Mouse (Mus musculus) liver, embryonic 11.5 days (tissue): ENCODE results near the gene Flnb. TPM values are rescaled to one million over a fixed set of nuclear protein-coding genes. Genes with fewer than 3 reads are reported as not detected.
A peak's percentile ranks its signal among the peaks of the same experiment; 100 is the strongest.

Source experiments
- ATAC-seq: fragments of 200-750 bp; cut with Nextera tagmentation; replicated peaks from 2 replicates; pipeline ENCODE4 v1.8.0; 2017; ENCODE audit warnings: moderate number of reproducible peaks, mild to moderate bottlenecking, moderate TSS enrichment, moderate library complexity; ENCODE audit not compliant: low FRiP score
- DNase-seq: peaks from one replicate; pipeline ENCODE4 v3.0.0-alpha.2; 2017; ENCODE audit warnings: low spot score
- H3K27ac ChIP-seq: fragments of 300-500 bp; sonication (generic); 2 replicates; pipeline ENCODE4 v1.5.1; 2014; ENCODE audit warnings: mild to moderate bottlenecking, low read depth, low read length, control low read depth
- H3K27me3 ChIP-seq: fragments of 300-500 bp; sonication (generic); replicated peaks from 2 replicates; pipeline ENCODE4 v1.6.1; 2014; ENCODE audit warnings: low read length, mixed read lengths; ENCODE audit not compliant: control insufficient read depth, insufficient read depth
- H3K36me3 ChIP-seq: fragments of 300-500 bp; sonication (generic); 2 replicates; pipeline ENCODE4 v1.6.1; 2014; ENCODE audit warnings: mild to moderate bottlenecking, low read length, moderate library complexity, mixed read lengths; ENCODE audit not compliant: control insufficient read depth, insufficient read depth
- H3K4me1 ChIP-seq: fragments of 300-500 bp; sonication (generic); replicated peaks from 2 replicates; pipeline ENCODE4 v1.6.1; 2014; ENCODE audit warnings: low read length, mixed read lengths; ENCODE audit not compliant: control insufficient read depth, insufficient read depth
- H3K4me2 ChIP-seq: fragments of 300-500 bp; sonication (generic); 2 replicates; pipeline ENCODE4 v1.6.1; 2014; ENCODE audit warnings: mild to moderate bottlenecking, control low read depth, moderate library complexity
- H3K4me3 ChIP-seq: fragments of 300-500 bp; sonication (generic); 2 replicates; pipeline ENCODE4 v1.5.1; 2014; ENCODE audit warnings: low read depth, low read length, control low read depth
- H3K9ac ChIP-seq: fragments of 300-500 bp; sonication (generic); 2 replicates; pipeline ENCODE4 v1.6.1; 2014; ENCODE audit warnings: low read depth, low read length, control low read depth
- H3K9me3 ChIP-seq: fragments of 300-500 bp; sonication (generic); 2 replicates; pipeline ENCODE4 v1.6.1; 2016; ENCODE audit warnings: low read length, inconsistent platforms, mixed read lengths; ENCODE audit not compliant: control insufficient read depth
- WGBS: fragments of 180-500 bp; shearing (Covaris S2); extraction: QIAGEN DNeasy Blood & Tissue Kit; methylation state at CpG from one replicate; pipeline ENCODE4 v1.1.7; 2014; 5-methylcytosine and 5-hydroxymethylcytosine counted together
- polyA plus RNA-seq: library from polyadenylated mRNA; unstranded; fragments of >200 nt; fragmentation: Nextera tagmentation; extraction: Ambion mirVana; gene quantifications from 2 replicates; pipeline ENCODE4 v1.2.1, GENCODE M21; 2014

Gene Flnb
- polyA plus RNA-seq, 1 experiment from 2014 or later, result 14.2 TPM

DNA sequence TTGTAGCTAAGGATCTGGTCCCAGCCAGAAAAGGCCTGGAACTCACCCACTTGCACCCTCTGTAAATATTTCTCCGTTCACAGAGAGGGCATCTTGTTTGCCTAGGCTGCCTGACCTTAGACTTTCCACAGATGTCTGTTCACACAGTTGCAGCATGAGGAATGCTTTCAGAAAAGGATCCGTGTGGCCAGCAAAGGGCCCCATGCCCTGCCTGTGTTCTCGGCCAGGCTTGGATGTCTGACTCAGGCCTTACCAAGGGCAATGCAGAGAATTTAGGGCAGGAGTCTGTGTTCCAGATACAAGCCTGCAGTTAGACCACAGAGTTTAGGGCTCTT, 126.0 kb downstream of the Flnb start:
- no peak overlapping the region for H3K4me3 ChIP-seq
- H3K4me2 ChIP-seq, result no peak overlapping the region
- no peaks in the 10 kb centered on the region for H3K9me3 ChIP-seq
- no peaks in the 10 kb centered on the region for H3K27me3 ChIP-seq
- H3K4me1 ChIP-seq, result peaks cover 5% of the 10 kb centered on the region; the same call in 1 of the 2 replicates
- H3K36me3 ChIP-seq, result no peaks in the 10 kb centered on the region; the same call in 1 of the 2 replicates
- DNase-seq, result no peak
- WGBS, result 72% methylated on average over 3 of the region's 3 CpGs
- ATAC-seq, result no peak
- H3K9ac ChIP-seq, result no peak overlapping the region
- no peak overlapping the region for H3K27ac ChIP-seq

DNA sequence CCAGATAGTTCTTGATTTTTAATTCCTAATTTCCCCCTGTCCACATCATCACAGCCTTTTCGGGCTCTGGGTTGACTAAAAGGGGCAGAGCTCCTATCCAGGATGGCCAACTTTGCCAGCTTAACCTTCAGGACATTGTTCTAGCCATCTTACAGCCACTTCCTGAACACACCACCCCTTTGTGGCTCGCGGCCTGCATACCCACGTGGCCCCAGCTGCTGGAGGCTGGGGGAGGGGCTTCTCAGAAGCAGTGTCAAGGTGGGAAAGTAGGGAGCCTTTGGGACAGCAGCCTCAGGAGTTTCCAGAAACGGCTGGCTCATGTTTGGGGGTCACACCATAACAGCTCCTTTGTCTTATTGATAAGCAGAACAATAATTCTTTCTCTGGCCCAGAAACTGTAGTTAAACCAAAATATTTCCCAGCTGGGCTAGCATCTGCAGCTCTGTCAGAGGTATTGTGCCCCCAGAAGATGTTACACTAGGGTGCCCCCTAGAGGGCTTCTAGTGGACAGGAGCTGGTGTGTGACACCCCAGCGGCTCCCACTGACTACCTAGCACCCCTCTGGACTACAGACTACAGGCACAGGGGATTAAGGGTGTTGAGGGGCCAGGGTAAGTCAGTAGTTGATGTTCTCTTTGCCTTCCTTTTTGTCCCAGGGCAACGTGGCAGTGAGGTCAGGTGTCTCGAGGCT, 126.7 kb downstream of the Flnb start:
- no peak overlapping the region for H3K9ac ChIP-seq
- H3K4me2 ChIP-seq, result no peak overlapping the region
- no peaks in the 10 kb centered on the region for H3K9me3 ChIP-seq
- DNase-seq, result no peak
- H3K4me3 ChIP-seq, result no peak overlapping the region
- peaks cover 5% of the 10 kb centered on the region; the same call in 1 of the 2 replicates for H3K4me1 ChIP-seq
- peak; percentile 64 for ATAC-seq
- H3K27ac ChIP-seq, result no peak overlapping the region
- WGBS, result 46% methylated on average over 8 of the region's 8 CpGs
- H3K36me3 ChIP-seq, result no peaks in the 10 kb centered on the region; the same call in 1 of the 2 replicates
- H3K27me3 ChIP-seq, result no peaks in the 10 kb centered on the region

DNA sequence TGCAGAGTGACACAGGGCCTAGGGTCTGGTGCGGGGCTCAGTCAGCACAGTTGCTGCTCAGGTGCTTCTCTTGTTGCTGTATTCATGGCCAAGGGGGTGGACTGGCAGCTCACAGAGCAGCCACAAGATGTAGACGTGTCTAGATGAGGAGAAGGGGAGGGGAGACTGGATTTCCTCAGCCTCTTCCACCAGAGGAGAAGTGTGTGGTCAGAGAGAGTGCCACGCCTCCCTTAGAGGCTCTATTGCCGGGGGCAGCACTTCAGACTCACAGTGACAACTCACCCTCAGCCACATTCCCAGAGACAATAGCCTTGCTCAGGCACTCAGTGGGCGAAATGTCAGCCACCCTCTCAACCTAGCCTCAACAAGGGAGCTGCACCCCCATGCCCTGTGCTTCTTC, 127.5 kb downstream of the Flnb start:
- 73% methylated on average over 5 of the region's 5 CpGs for WGBS
- H3K36me3 ChIP-seq, result no peaks in the 10 kb centered on the region; the same call in 1 of the 2 replicates
- no peaks in the 10 kb centered on the region for H3K9me3 ChIP-seq

DNA sequence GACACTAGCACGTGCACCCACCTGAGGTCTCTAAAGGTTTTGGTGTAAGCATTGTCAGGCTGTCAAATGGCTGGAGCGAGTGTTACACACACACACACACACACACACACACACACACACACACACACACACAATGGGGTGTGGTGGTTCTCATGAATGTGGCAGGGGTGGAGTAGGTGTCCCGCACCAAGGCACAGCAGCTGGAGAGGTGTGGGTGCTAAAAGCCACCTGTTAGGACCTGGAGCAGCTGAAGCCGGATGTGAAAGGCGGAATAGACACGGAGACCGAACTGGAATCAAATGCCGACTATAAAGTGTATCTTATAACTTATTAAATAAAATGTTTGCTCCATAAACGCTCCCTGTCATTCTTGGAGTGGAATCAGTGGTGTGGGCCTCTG, 133.5 kb downstream of the Flnb start:
- no peak overlapping the region for H3K9ac ChIP-seq
- H3K4me1 ChIP-seq, result peaks cover 11% of the 10 kb centered on the region
- WGBS, result 92% methylated on average over 9 of the region's 9 CpGs
- no peaks in the 10 kb centered on the region; the same call in 1 of the 2 replicates for H3K36me3 ChIP-seq
- no peak for ATAC-seq
- no peak overlapping the region for H3K4me3 ChIP-seq
- no peaks in the 10 kb centered on the region for H3K27me3 ChIP-seq
- H3K4me2 ChIP-seq, result no peak overlapping the region
- H3K27ac ChIP-seq, result no peak overlapping the region
- H3K9me3 ChIP-seq, result no peaks in the 10 kb centered on the region
- DNase-seq, result no peak

More for the DNA sequence above, 127.5 kb downstream of the Flnb start:
- Histone ChIP-seq H3K4me1 (peaks cover 5% of the 10 kb centered on the region; the same call in 1 of the 2 replicates), H3K27ac (no peak overlapping the region), H3K4me2 (no peak overlapping the region), H3K4me3 (no peak overlapping the region), H3K9ac (no peak overlapping the region), H3K27me3 (no peaks in the 10 kb centered on the region)
- DNase-seq, result no peak
- ATAC-seq, result no peak

DNA sequence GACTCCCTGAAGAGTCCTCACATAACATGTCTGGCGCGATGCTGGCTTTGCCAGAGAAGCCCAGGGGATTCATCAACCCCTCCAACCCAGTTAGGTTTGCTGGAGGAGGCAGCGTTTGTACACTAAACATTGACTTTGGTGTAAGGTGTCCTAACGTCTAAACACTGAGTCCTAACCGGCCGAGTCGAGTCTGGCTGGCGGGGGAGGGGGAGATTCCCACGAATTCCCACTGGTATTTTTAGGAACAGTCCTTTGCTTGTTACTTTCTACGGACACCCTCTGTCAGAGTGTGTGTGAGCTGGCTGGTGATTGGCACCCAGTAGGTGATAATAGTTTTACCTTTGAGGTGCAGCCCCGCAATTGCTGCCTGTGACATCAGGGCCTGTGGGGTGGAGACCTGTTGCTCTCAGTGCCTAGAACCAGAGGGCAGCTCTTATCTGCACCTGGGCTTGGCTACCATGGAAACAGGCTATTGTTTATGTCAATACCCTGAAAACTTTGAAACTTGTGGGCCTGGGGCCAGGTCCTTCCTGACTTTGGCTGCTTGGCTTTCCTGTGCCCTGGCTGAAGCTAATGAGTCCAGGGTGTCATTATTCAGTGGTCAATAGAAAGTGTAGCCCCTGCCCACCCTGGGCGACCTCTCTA, 135.0 kb downstream of the Flnb start:
- Histone ChIP-seq H3K4me1 (peaks cover 11% of the 10 kb centered on the region), H3K27me3 (no peaks in the 10 kb centered on the region), H3K27ac (peak overlapping the region; percentile 74), H3K4me2 (peak overlapping the region; percentile 12; the same call in 1 of the 2 replicates), H3K9me3 (no peaks in the 10 kb centered on the region), H3K9ac (no peak overlapping the region), H3K36me3 (no peaks in the 10 kb centered on the region; the same call in 1 of the 2 replicates), H3K4me3 (no peak overlapping the region)
- 33% methylated on average over 12 of the region's 12 CpGs for WGBS
- ATAC-seq (peak; percentile 81), DNase-seq (peak; percentile 49)

DNA sequence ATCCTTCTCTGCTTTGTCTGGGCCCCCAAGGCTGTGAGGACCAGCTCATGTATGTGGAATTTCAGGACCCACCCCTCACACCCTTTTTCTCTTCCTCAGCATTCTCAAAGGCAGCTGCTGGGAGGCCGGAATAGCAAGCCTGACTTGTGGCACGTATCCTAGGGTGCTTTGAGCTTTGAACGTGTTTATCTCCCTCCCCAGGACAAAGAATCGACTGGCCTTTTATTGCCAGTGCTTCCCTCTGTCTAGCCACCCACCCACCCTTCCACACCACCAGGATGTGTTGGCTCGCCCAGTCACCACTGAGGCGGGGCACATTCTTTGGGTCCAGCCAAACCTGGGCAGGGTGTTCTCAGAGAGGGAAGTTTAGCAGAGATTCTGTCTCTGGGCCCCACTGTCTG, 136.3 kb downstream of the Flnb start:
- H3K27me3 ChIP-seq, result no peaks in the 10 kb centered on the region
- no peak overlapping the region for H3K4me3 ChIP-seq
- no peak overlapping the region for H3K27ac ChIP-seq
- no peak for ATAC-seq
- no peaks in the 10 kb centered on the region; the same call in 1 of the 2 replicates for H3K36me3 ChIP-seq
- H3K4me2 ChIP-seq, result no peak overlapping the region
- H3K4me1 ChIP-seq, result peaks cover 11% of the 10 kb centered on the region
- H3K9me3 ChIP-seq, result no peaks in the 10 kb centered on the region
- no peak for DNase-seq
- no peak overlapping the region for H3K9ac ChIP-seq
- 52% methylated on average over 6 of the region's 6 CpGs for WGBS

DNA sequence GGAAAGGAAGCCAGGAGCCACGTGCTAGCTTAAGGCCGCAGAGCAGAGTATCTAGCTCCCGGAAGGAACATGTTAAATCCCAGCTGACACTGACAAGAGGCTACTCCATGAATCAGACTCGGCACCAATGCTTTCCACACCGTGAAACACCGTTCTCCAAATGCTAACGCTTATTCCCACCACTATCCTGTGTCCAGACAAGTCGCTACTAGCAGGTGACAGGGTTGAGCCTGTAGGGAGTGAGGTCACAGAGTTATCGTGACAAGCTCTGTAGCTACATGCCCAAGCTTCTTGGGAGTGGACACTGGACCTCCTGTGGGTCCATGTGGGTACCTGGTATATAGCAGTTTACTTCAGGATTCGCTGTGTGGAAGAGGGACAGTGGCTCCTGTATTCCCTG, 138.7 kb downstream of the Flnb start:
- H3K9me3 ChIP-seq, result no peaks in the 10 kb centered on the region
- peaks cover 11% of the 10 kb centered on the region for H3K4me1 ChIP-seq
- no peaks in the 10 kb centered on the region for H3K27me3 ChIP-seq
- no peak overlapping the region for H3K27ac ChIP-seq
- no peak overlapping the region for H3K4me2 ChIP-seq
- DNase-seq (no peak), ATAC-seq (no peak)
- H3K36me3 ChIP-seq, result no peaks in the 10 kb centered on the region
- no peak overlapping the region for H3K9ac ChIP-seq
- WGBS, result 78% methylated on average over 10 of the region's 10 CpGs
- H3K4me3 ChIP-seq, result no peak overlapping the region

DNA sequence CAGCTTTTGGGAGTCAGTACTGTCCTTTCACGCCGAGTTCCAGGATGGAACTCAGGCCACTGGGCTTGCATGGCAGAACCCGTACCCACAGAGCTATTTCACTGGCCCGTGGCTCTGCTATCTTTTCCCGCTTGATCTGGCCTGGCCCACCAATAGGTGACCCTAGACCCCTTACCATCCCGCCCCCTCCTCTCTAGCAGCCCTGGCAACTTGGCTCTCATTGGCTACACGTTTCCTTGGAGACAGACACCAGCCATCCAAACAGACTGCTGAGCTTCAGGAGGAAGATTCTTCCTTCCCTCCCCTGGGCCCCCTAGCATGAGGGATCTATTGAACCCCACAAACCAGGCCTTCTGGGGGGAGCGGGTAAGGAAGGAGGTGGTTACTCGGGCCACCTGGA, 139.3 kb downstream of the Flnb start, which contains the start of gene Gm45521:
Gm45521 (plus strand) TSS at position 240 of the 400 bp plus-strand sequence.
- Histone ChIP-seq H3K4me2 (no peak within 1 kb of the TSS), H3K4me3 (no peak within 1 kb of the TSS), H3K36me3 (no peaks in the 10 kb centered on the region), H3K27me3 (no peaks in the 10 kb centered on the region), H3K9ac (no peak within 1 kb of the TSS), H3K27ac (no peak within 1 kb of the TSS), H3K9me3 (no peaks in the 10 kb centered on the region), H3K4me1 (peaks cover 11% of the 10 kb centered on the region)
- ATAC-seq (no peak), DNase-seq (no peak)
- WGBS, result 59% methylated on average over 9 of the region's 9 CpGs

DNA sequence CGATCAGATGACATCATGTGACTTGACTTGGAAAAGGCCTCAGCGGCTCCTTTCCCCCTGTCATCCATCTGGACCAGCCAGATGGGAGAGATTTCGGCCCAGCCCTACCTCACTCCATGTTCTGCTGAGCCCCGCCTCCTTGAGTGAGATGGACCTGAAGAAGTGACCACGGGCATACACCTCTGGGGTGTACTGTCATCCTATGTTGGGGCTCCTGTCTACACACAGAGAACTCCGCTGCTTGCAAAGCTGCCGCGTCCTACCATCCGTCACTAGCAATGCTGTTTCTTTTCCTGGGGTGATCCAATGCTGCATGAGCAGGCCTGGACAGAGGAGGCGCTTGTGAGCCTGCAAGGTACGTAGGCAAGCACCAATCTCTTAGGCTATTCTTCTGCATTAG, 142.9 kb downstream of the Flnb start:
- Histone ChIP-seq H3K27me3 (no peaks in the 10 kb centered on the region), H3K4me3 (no peak overlapping the region), H3K9me3 (no peaks in the 10 kb centered on the region), H3K9ac (no peak overlapping the region), H3K27ac (no peak overlapping the region), H3K4me2 (no peak overlapping the region), H3K4me1 (no peaks in the 10 kb centered on the region; the same call in 1 of the 2 replicates), H3K36me3 (no peaks in the 10 kb centered on the region)
- DNase-seq (no peak), ATAC-seq (no peak; the same call in 1 of the 2 replicates)
- WGBS, result 58% methylated on average over 11 of the region's 11 CpGs
